Mouse (Mus musculus): ENCODE measurements around the gene Tmem171. TPM values are rescaled to one million over a fixed set of nuclear protein-coding genes. Genes with fewer than 3 reads are reported as not detected.
A peak's percentile ranks its signal among the peaks of the same experiment; 100 is the strongest.

The Tmem171 gene
- not detected in 2 replicates for polyA plus RNA-seq (2016; fragmentation: Nextera tagmentation; extraction: Ambion mirVana)

DNA sequence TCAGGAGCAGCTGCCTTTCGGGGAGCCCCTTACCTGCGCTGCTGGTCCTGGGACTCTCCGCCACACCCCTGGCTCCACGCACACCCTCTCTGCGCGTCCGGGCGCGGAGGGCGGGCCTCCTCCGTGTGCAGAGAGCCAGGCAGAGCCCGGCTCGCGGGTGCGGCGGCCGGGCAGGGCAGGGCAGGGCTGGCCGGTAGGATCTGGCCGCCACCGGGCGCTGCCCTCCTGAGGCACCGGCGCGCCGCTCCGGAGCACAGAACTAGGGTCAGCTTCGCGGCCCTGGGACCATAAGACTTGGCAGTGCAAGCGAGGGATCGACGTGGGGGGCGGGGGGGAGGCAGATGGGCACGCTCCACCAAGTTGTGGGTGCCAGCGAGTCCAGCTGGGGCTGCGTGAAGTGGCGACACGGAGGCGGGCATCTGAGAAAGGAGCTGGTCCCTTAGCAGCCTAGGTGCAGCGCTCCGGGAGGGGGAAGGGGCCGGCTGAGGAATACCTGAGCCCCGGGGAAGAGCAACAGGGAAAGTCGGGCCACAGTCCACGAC lies at the start of gene Tmem171:
Tmem171 (minus strand) TSS at position 62 of the 542 bp plus-strand sequence.
- DNase-seq (ENCODE audit: extremely low spot score, low spot score) = no peak
- WGBS = 6% methylated on average over 44 of the region's 44 CpGs
- Histone ChIP-seq H3K9me3 (no peaks in the 10 kb centered on the region), H3K27me3 (ENCODE audit: poor library complexity, severe bottlenecking) (peaks cover 40% of the 10 kb centered on the region), H3K36me3 (replicated peaks) (no peaks in the 10 kb centered on the region), H3K4me3 (peak within 1 kb of the TSS; percentile 52), H3K27ac (peak within 1 kb of the TSS; percentile 63), H3K4me1 (peaks cover 19% of the 10 kb centered on the region)

DNA sequence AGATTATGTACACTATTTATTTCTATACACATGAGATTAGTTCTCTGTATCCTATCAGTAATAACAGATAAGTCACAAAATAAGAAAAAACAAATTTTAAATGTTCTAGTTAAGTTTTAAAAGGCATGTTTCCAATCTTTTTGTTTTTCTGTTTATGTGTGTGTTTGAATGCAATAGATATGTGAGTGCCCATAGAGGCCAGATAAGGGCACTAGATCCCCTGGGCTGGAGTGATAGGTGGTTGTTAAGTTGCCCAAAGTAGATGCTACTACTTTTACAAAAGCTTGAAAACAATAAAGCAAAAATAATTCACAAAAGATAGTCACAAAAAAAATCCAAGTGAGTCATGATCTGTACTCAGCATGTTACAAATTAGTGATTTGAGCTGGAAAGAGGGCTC lies 49.2 kb upstream of the Tmem171 start:
- Histone ChIP-seq H3K36me3 (replicated peaks) (peaks cover 69% of the 10 kb centered on the region), H3K27me3 (ENCODE audit: poor library complexity, severe bottlenecking) (no peaks in the 10 kb centered on the region), H3K4me1 (no peaks in the 10 kb centered on the region), H3K4me3 (no peak overlapping the region), H3K27ac (no peak overlapping the region), H3K9me3 (no peaks in the 10 kb centered on the region)
- DNase-seq (ENCODE audit: extremely low spot score, low spot score) = no peak

- Histone ChIP-seq H3K27me3 (ENCODE audit: poor library complexity, severe bottlenecking) (no peaks in the 10 kb centered on the region), H3K4me3 (no peak overlapping the region), H3K9me3 (no peaks in the 10 kb centered on the region), H3K4me1 (no peaks in the 10 kb centered on the region), H3K27ac (no peak overlapping the region), H3K36me3 (replicated peaks) (peaks cover 68% of the 10 kb centered on the region)
- no peak for DNase-seq (ENCODE audit: extremely low spot score, low spot score)
- WGBS = 93% methylated on average over 6 of the region's 6 CpGs
Measured at GRCm38 (mm10) chr13:98743214-98743613, 48.6 kb upstream of the Tmem171 start.

- 92% methylated on average over 2 of the region's 2 CpGs for WGBS
- Histone ChIP-seq H3K27ac (no peak overlapping the region), H3K36me3 (replicated peaks) (peaks cover 53% of the 10 kb centered on the region), H3K4me1 (no peaks in the 10 kb centered on the region), H3K27me3 (ENCODE audit: poor library complexity, severe bottlenecking) (no peaks in the 10 kb centered on the region), H3K4me3 (no peak overlapping the region), H3K9me3 (no peaks in the 10 kb centered on the region)
- DNase-seq (ENCODE audit: extremely low spot score, low spot score) = no peak
Measured at GRCm38 (mm10) chr13:98738213-98738612, 43.6 kb upstream of the Tmem171 start.

- H3K4me3 ChIP-seq = no peak overlapping the region
- DNase-seq (ENCODE audit: extremely low spot score, low spot score) = no peak
- no peaks in the 10 kb centered on the region for H3K9me3 ChIP-seq
- H3K27me3 ChIP-seq (ENCODE audit: poor library complexity, severe bottlenecking) = no peaks in the 10 kb centered on the region
- WGBS = 81% methylated on average over 3 of the region's 3 CpGs
- H3K27ac ChIP-seq = no peak overlapping the region
- H3K36me3 ChIP-seq (replicated peaks) = peaks cover 69% of the 10 kb centered on the region
- H3K4me1 ChIP-seq = no peaks in the 10 kb centered on the region
Measured at GRCm38 (mm10) chr13:98733292-98733691, 38.7 kb upstream of the Tmem171 start.

GRCm38 (mm10) chr13:98729271-98730062 lies 34.8 kb upstream of the Tmem171 start:
- H3K9me3 ChIP-seq = no peaks in the 10 kb centered on the region
- peaks cover 87% of the 10 kb centered on the region for H3K36me3 ChIP-seq (replicated peaks)
- no peaks in the 10 kb centered on the region for H3K4me1 ChIP-seq
- no peak for DNase-seq (ENCODE audit: extremely low spot score, low spot score)
- no peak overlapping the region for H3K27ac ChIP-seq
- H3K27me3 ChIP-seq (ENCODE audit: poor library complexity, severe bottlenecking) = no peaks in the 10 kb centered on the region
- H3K4me3 ChIP-seq = no peak overlapping the region
- 88% methylated on average over 1 of the region's 1 CpGs for WGBS

DNA sequence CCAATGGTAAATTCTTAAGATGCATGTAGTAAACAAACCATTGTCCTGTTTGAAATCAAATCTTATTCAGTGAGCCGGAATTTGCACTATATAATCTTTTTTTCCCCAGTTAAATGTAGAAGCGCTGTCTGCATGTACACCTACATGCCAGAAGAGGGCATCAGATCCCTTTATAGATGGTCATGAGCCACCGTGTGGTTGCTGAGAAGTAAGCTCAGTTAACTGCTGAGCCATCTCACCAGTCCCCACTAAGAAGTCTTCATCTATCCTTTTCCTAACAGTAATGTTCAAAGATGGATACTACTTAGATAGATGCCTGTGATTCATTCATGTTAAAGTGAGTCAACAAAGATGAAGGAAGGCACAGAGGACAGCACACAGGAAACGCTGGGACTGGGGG lies 31.9 kb upstream of the Tmem171 start:
- WGBS = 63% methylated on average over 4 of the region's 4 CpGs
- Histone ChIP-seq H3K27me3 (ENCODE audit: poor library complexity, severe bottlenecking) (no peaks in the 10 kb centered on the region), H3K4me1 (0 out of 2 replicates have a peak, but pooled peaks cover 5% of the 10 kb centered on the region), H3K27ac (no peak overlapping the region), H3K4me3 (no peak overlapping the region), H3K36me3 (replicated peaks) (peaks cover 74% of the 10 kb centered on the region), H3K9me3 (no peaks in the 10 kb centered on the region)
- DNase-seq (ENCODE audit: extremely low spot score, low spot score) = no peak

DNA sequence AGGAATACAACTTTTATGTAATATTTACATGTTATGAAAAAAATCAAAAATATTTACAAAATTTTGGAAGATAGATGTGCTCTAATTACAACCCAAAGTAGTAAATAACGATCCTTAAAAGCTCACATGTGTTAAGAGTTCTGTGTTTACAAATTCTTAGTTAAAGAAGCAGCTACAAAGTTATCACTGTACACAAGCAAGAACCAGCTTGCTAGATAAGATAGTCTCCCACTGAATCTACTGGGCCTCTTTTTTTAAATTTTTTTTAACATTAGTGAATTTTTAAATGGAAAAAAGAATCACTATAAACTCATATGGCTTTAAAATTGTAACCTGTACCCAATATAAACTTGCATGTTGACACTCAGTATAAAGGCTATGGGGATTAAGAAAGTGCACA lies 28.8 kb upstream of the Tmem171 start:
- 0 out of 2 replicates have a peak, but pooled peaks cover 5% of the 10 kb centered on the region for H3K4me1 ChIP-seq
- no peaks in the 10 kb centered on the region for H3K27me3 ChIP-seq (ENCODE audit: poor library complexity, severe bottlenecking)
- H3K9me3 ChIP-seq = no peaks in the 10 kb centered on the region
- DNase-seq (ENCODE audit: extremely low spot score, low spot score) = no peak
- no peak overlapping the region for H3K27ac ChIP-seq
- no peak overlapping the region for H3K4me3 ChIP-seq
- 89% methylated on average over 1 of the region's 1 CpGs for WGBS
- peaks cover 58% of the 10 kb centered on the region for H3K36me3 ChIP-seq (replicated peaks)

DNA sequence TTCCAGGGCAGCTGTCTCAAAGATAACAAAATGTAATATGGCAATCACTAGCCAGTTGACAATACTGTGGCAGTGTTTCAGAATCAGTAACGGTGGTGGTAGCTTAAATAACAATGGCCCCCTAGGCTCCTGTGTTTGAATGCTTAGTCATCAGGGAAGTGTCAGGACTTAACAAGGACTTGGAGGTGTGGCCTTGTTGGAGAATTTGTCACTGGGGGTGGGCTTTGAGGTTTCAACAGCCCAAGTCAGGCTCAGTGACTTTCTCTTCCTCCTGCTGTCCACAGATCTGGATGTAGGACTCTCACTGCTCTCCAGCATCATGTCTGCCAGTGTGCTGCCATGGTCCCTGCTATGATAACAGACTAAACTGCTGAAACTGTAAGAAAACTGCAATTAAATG lies 27.7 kb upstream of the Tmem171 start:
- Histone ChIP-seq H3K4me3 (no peak overlapping the region), H3K36me3 (replicated peaks) (peaks cover 49% of the 10 kb centered on the region), H3K27me3 (ENCODE audit: poor library complexity, severe bottlenecking) (no peaks in the 10 kb centered on the region), H3K4me1 (0 out of 2 replicates have a peak, but pooled peaks cover 5% of the 10 kb centered on the region), H3K27ac (no peak overlapping the region), H3K9me3 (no peaks in the 10 kb centered on the region)
- DNase-seq (ENCODE audit: extremely low spot score, low spot score) = no peak
- 46% methylated on average over 1 of the region's 1 CpGs for WGBS

GRCm38 (mm10) chr13:98716176-98716575 lies 21.5 kb upstream of the Tmem171 start:
- Histone ChIP-seq H3K27ac (no peak overlapping the region), H3K36me3 (replicated peaks) (peaks cover 4% of the 10 kb centered on the region), H3K4me3 (no peak overlapping the region), H3K27me3 (ENCODE audit: poor library complexity, severe bottlenecking) (no peaks in the 10 kb centered on the region), H3K4me1 (no peaks in the 10 kb centered on the region), H3K9me3 (no peaks in the 10 kb centered on the region)
- 92% methylated on average over 8 of the region's 8 CpGs for WGBS
- DNase-seq (ENCODE audit: extremely low spot score, low spot score) = no peak

DNA sequence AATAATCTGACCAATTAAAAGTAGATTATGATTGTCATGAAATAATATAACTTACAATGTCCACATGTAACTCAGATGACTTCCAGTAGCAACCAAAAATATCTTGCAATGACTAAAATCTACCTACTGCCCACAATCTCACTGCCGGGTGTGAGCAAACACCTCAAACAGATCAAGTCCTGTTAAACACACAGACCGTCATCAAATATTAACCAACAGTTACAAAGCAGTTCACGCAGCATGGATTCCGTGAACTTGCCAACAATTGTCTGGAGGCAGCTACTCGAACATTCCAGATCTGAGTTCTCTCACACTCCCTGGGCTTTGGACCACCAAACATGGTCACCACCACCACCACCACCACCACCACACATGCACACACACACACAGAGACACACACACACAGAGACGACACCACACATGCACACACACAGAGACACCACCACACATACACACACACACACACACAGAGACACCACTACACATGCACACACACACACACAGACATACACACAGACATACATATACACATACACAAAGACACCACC lies 20.9 kb upstream of the Tmem171 start:
- H3K4me3 ChIP-seq = no peak overlapping the region
- 93% methylated on average over 6 of the region's 6 CpGs for WGBS
- H3K36me3 ChIP-seq (replicated peaks) = no peaks in the 10 kb centered on the region
- no peaks in the 10 kb centered on the region for H3K9me3 ChIP-seq
- DNase-seq (ENCODE audit: extremely low spot score, low spot score) = no peak
- H3K27ac ChIP-seq = no peak overlapping the region
- H3K27me3 ChIP-seq (ENCODE audit: poor library complexity, severe bottlenecking) = no peaks in the 10 kb centered on the region
- H3K4me1 ChIP-seq = no peaks in the 10 kb centered on the region

DNA sequence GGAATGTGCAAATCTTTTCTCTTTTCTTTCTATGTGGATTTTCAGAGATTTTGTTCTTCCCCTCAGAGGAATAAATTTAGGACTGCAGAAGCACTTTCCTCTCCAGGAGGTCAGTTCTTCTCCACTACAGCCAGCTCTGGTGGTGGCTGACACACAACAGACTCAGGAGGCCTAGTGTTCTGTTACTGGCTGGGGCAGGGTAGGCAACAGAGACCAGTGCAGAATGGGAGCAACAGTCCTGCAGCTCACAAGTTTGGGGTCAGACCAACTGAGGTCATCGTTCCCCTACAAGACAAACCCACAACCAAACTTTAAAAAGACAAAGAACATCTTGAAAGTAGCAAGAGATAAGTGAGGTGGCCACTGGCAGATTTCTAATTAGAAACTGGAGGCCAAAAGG lies 16.0 kb upstream of the Tmem171 start:
- Histone ChIP-seq H3K4me3 (no peak overlapping the region), H3K27me3 (ENCODE audit: poor library complexity, severe bottlenecking) (no peaks in the 10 kb centered on the region), H3K9me3 (peaks cover 5% of the 10 kb centered on the region; the same call in 1 of the 2 replicates), H3K4me1 (no peaks in the 10 kb centered on the region), H3K36me3 (replicated peaks) (no peaks in the 10 kb centered on the region), H3K27ac (no peak overlapping the region)
- 100% methylated on average over 1 of the region's 1 CpGs for WGBS
- no peak for DNase-seq (ENCODE audit: extremely low spot score, low spot score)

GRCm38 (mm10) chr13:98710236-98710635 lies 15.6 kb upstream of the Tmem171 start:
- no peaks in the 10 kb centered on the region for H3K36me3 ChIP-seq (replicated peaks)
- H3K4me1 ChIP-seq = no peaks in the 10 kb centered on the region
- no peak for DNase-seq (ENCODE audit: extremely low spot score, low spot score)
- H3K27ac ChIP-seq = no peak overlapping the region
- no peaks in the 10 kb centered on the region for H3K27me3 ChIP-seq (ENCODE audit: poor library complexity, severe bottlenecking)
- H3K9me3 ChIP-seq = peaks cover 5% of the 10 kb centered on the region; the same call in 1 of the 2 replicates
- 88% methylated on average over 8 of the region's 8 CpGs for WGBS
- no peak overlapping the region for H3K4me3 ChIP-seq

Measured in forebrain, embryonic 10.5 days (tissue).